Mouse (Mus musculus): ENCODE data around the gene Nxph4.

DNA sequence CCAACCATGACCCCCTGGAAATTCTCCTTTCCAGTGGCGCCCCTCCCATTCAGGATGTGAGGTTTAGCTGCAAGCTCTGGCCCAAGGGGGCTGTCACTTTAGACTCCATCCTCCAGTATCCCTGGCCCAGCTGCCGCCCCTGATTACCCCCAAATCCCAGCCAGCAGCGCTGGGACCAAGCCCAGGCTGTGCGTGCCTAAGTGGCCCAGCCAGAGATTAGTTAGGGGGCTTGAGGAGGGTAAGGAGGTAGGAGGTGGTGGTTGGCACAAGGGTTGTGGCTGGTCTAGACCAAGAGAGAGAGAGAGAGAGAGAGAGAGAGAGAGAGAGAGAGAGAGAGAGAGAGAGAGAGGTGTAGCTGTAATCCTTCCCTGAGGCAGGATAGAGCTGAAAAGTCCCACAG lies 2.8 kb downstream of the Nxph4 start:
- TF ChIP-seq MAX (IDR thresholded peaks at IDR 0.05; ENCODE audit: low read length): no peak
- no peak for TF ChIP-seq CTCF (conservative IDR thresholded peaks at IDR 0.05 in 1 of 2, IDR thresholded peaks at IDR 0.05 in 1 of 2; ENCODE audit: low read depth in 2 of 2, low read length in 2 of 2)
- no peak for TF ChIP-seq RCOR1 (conservative IDR thresholded peaks at IDR 0.05; ENCODE audit: low read depth, low read length)
- TF ChIP-seq EP300 (IDR thresholded peaks at IDR 0.05; ENCODE audit: low read length): no peak
- TF ChIP-seq ZMIZ1 (IDR thresholded peaks at IDR 0.05; ENCODE audit: low read depth, low read length): no peak
- TF ChIP-seq POLR2A (IDR thresholded peaks at IDR 0.05; ENCODE audit: low read depth, low read length): no peak
- no peak for TF ChIP-seq CHD2 (IDR thresholded peaks at IDR 0.05; ENCODE audit: low read length)
- no peak for TF ChIP-seq ZNF384 (IDR thresholded peaks at IDR 0.05; ENCODE audit: low read depth, low read length)
- TF ChIP-seq MAFK (IDR thresholded peaks at IDR 0.05; ENCODE audit: insufficient replicate concordance, low read length): no peak
- no peak for TF ChIP-seq SIN3A (IDR thresholded peaks at IDR 0.05; ENCODE audit: low read length)
- TF ChIP-seq USF1 (IDR thresholded peaks at IDR 0.05; ENCODE audit: low read depth, low read length): no peak
- TF ChIP-seq UBTF (IDR thresholded peaks at IDR 0.05; ENCODE audit: low read depth, low read length): no peak
- no peak for TF ChIP-seq E2F4 (IDR thresholded peaks at IDR 0.05; ENCODE audit: insufficient replicate concordance, low read depth, low read length)
